Mouse (Mus musculus): ENCODE results near the gene Slc25a44.
"Not testable (repeated sequence)": the region's sequence is repeated elsewhere in the genome, so short reads cannot be mapped to it uniquely, and the experiment has no call there.

Slc25a44 gene

GRCm38 (mm10) chr3:88368511-88368910 lies 56.4 kb downstream of the Slc25a44 start:
- in situ Hi-C loops (cut with MboI), result not testable (repeated sequence)

GRCm38 (mm10) chr3:88367517-88367916 lies 57.4 kb downstream of the Slc25a44 start:
- in situ Hi-C loops (cut with MboI), result not testable (repeated sequence)

- in situ Hi-C loops (cut with MboI), result not testable (repeated sequence)
These were observed 58.0 kb downstream of the Slc25a44 start for GRCm38 (mm10) chr3:88366830-88367428.

- in situ Hi-C loops (cut with MboI), result no loop called here
These were observed 59.1 kb downstream of the Slc25a44 start for GRCm38 (mm10) chr3:88365705-88366361.

GRCm38 (mm10) chr3:88364337-88364736 lies 60.6 kb downstream of the Slc25a44 start, which contains the start of gene Paqr6:
TSS of gene Paqr6 (plus strand) at chr3:88364584.
- in situ Hi-C loops (cut with MboI), result no loop called here

GRCm38 (mm10) chr3:88363700-88364099 lies 61.2 kb downstream of the Slc25a44 start:
- in situ Hi-C loops (cut with MboI), result no loop called here

- in situ Hi-C loops (cut with MboI), result no loop called here
These were observed 63.2 kb downstream of the Slc25a44 start for GRCm38 (mm10) chr3:88361612-88362313.

GRCm38 (mm10) chr3:88361096-88361495 lies 63.8 kb downstream of the Slc25a44 start:
- in situ Hi-C loops (cut with MboI), result no loop called here
